Mouse (Mus musculus): ENCODE data around the gene Mrps2. TPM values are rescaled to one million over a fixed set of nuclear protein-coding genes. Genes with fewer than 3 reads are reported as not detected.

Mrps2 gene
- polyA plus RNA-seq, 1 experiment: 19.9 TPM

DNA sequence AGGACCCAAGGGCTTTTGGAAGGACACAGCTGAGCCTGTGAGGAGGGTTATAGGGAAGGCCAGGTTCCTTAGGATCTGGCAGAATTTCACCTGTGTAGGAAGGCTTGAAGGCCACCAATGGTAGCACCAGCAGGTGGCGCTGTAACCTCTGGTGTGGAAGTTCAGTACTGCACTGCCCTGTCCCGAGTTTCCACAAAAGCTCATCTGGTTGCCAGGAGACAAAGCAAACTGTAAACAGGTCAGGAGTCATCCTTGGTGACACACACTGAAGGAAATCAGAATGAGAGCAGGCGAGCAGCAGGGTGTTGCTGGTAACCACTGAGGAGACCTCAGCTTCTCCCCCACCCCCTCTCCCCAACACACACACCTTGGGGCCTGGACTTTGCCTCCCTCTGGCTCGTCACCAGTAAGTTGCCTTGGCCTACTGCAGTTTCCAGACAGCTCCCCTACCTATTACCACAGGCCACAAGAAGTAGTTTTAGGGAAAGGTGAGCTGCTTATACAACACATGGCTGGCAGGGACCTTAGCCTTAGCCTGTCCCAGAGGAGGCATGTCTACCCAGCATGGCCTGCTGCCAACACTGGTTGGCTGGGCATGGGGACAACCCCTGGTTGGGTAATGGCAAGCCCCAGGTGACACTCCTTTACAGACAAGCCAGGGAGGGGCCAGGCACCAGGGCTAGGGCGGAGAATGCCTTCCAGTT, 49.5 kb downstream of the Mrps2 start:
- WGBS: 32% methylated on average over 5 of the region's 5 CpGs

DNA sequence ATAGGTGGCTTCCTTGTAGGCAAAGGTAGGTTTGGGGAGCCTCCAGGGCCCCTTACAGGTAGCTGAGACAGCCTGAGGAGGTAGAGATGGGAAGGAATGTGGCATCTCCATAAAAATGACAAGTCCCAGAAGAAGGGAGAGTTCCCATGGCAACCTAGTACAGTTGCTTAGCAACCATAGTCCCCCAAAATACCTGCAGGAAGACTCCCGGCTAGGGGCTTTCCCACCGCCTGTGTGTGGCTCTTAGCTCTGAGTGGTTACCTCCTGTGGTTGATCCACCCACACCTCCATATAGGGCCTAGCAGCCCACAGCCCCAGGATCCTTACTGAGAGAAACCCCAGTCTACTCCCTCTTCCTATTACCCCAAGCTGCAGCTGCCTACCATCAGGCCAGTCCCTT, 50.4 kb downstream of the Mrps2 start:
- no peak overlapping the region for H3K4me3 ChIP-seq (ENCODE audit: extremely low read depth, insufficient read depth, insufficient read length)
- 47% methylated on average over 2 of the region's 2 CpGs for WGBS
- peaks cover 29% of the 10 kb centered on the region; the same call in 1 of the 2 replicates for H3K4me1 ChIP-seq (ENCODE audit: control insufficient read depth, insufficient read depth, insufficient read length)
- H3K27me3 ChIP-seq (ENCODE audit: control insufficient read depth, insufficient read depth, low read length): no peaks in the 10 kb centered on the region
- peak overlapping the region; percentile 46 for H3K27ac ChIP-seq (ENCODE audit: insufficient read depth, low read length)
- no peaks in the 10 kb centered on the region; the same call in 1 of the 2 replicates for H3K36me3 ChIP-seq (ENCODE audit: control insufficient read depth, insufficient read depth, low read length)
- no peak for TF ChIP-seq CTCF (IDR thresholded peaks at IDR 0.05; ENCODE audit: extremely low read depth, insufficient read depth, insufficient read length, insufficient replicate concordance)
- peak; percentile 59 to 61 for DNase-seq (ENCODE audit: low read depth in 1 of 2, low spot score in 2 of 2)

More for the DNA sequence above, 49.5 kb downstream of the Mrps2 start:
- H3K27me3 ChIP-seq (ENCODE audit: control insufficient read depth, insufficient read depth, low read length): no peaks in the 10 kb centered on the region
- H3K4me3 ChIP-seq (ENCODE audit: extremely low read depth, insufficient read depth, insufficient read length): no peak overlapping the region
- H3K27ac ChIP-seq (ENCODE audit: insufficient read depth, low read length): peak overlapping the region; percentile 46
- peak; percentile 77 to 90 for DNase-seq (ENCODE audit: low read depth in 1 of 2, low spot score in 2 of 2)
- peaks cover 36% of the 10 kb centered on the region; the same call in 1 of the 2 replicates for H3K4me1 ChIP-seq (ENCODE audit: control insufficient read depth, insufficient read depth, insufficient read length)
- no peak for TF ChIP-seq POLR2A (IDR thresholded peaks at IDR 0.05; ENCODE audit: low read depth, low read length)
- peak; percentile 84; the same call in 1 of the 2 replicates for TF ChIP-seq CTCF (IDR thresholded peaks at IDR 0.05; ENCODE audit: extremely low read depth, insufficient read depth, insufficient read length, insufficient replicate concordance)
- no peaks in the 10 kb centered on the region; the same call in 1 of the 2 replicates for H3K36me3 ChIP-seq (ENCODE audit: control insufficient read depth, insufficient read depth, low read length)

DNA sequence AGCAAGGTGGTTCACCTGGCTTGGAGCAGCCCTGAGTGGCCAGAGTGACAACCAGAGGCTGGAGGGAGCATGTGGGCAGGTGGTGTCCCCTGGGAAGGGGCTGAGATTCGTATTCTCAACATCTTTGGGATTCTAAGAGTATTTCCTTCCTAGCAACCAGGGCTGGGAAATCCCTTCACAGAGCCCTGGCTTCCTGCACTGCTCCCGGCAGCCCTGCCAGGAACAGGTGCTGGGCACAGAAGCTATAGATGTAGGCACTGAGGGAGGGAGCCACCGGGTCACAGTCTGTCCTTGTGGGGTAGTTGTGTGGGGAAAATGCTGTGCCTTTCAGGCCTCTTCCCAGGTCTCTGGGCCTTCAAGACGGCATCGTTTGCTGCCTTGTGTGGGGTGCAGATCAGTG, 52.7 kb downstream of the Mrps2 start:
- Histone ChIP-seq H3K36me3 (ENCODE audit: control insufficient read depth, insufficient read depth, low read length) (no peaks in the 10 kb centered on the region; the same call in 1 of the 2 replicates), H3K27ac (ENCODE audit: insufficient read depth, low read length) (no peak overlapping the region), H3K4me1 (ENCODE audit: control insufficient read depth, insufficient read depth, insufficient read length) (peaks cover 25% of the 10 kb centered on the region), H3K4me3 (ENCODE audit: extremely low read depth, insufficient read depth, insufficient read length) (no peak overlapping the region), H3K27me3 (ENCODE audit: control insufficient read depth, insufficient read depth, low read length) (no peaks in the 10 kb centered on the region)
- no peak for DNase-seq (ENCODE audit: low read depth in 1 of 2, low spot score in 2 of 2)
- 92% methylated on average over 5 of the region's 5 CpGs for WGBS
- TF ChIP-seq POLR2A (IDR thresholded peaks at IDR 0.05; ENCODE audit: low read depth, low read length) (no peak), CTCF (IDR thresholded peaks at IDR 0.05; ENCODE audit: extremely low read depth, insufficient read depth, insufficient read length, insufficient replicate concordance) (no peak)

Other genes with a start within 250 kb of the Mrps2 start
- gene Ppp1r26, start 21.3 kb upstream of the Mrps2 start, polyA plus RNA-seq (2012; rRNA removed): 0.39 and 0.81 TPM in 2 replicates
- gene 1700007K13Rik, start 1.7 kb upstream of the Mrps2 start, polyA plus RNA-seq (2012; rRNA removed): not detected in 2 replicates
- 2.9 and 3.7 TPM in 2 replicates for gene Gbgt1, start 28.8 kb downstream of the Mrps2 start, polyA plus RNA-seq (2012; rRNA removed)
- 0.46 TPM in 1 of 2 replicates, not detected in the other for gene Gm10134, start 38.0 kb downstream of the Mrps2 start, polyA plus RNA-seq (2012; rRNA removed)
- 36.6 and 43.4 TPM in 2 replicates for gene Ralgds, start 45.1 kb downstream of the Mrps2 start, polyA plus RNA-seq (2012; rRNA removed)
- 1,405 and 1,688 TPM in 2 replicates for gene Cel, start 95.3 kb downstream of the Mrps2 start, polyA plus RNA-seq (2012; rRNA removed)
- 13.3 and 15.4 TPM in 2 replicates for gene Gtf3c5, start 115.7 kb downstream of the Mrps2 start, polyA plus RNA-seq (2012; rRNA removed)
- 22.1 and 31.1 TPM in 2 replicates for gene Gfi1b, start 153.9 kb downstream of the Mrps2 start, polyA plus RNA-seq (2012; rRNA removed)
- gene Tsc1, start 173.2 kb downstream of the Mrps2 start, polyA plus RNA-seq (2012; rRNA removed): 12.1 and 12.5 TPM in 2 replicates
- 2.4 and 5.0 TPM in 2 replicates for gene Spaca9, start 231.7 kb downstream of the Mrps2 start, polyA plus RNA-seq (2012; rRNA removed)
- gene Ak8, start 232.1 kb downstream of the Mrps2 start, polyA plus RNA-seq (2012; rRNA removed): 0.69 and 0.94 TPM in 2 replicates